Mouse (Mus musculus): ENCODE data around the gene Stoml1.

DNA sequence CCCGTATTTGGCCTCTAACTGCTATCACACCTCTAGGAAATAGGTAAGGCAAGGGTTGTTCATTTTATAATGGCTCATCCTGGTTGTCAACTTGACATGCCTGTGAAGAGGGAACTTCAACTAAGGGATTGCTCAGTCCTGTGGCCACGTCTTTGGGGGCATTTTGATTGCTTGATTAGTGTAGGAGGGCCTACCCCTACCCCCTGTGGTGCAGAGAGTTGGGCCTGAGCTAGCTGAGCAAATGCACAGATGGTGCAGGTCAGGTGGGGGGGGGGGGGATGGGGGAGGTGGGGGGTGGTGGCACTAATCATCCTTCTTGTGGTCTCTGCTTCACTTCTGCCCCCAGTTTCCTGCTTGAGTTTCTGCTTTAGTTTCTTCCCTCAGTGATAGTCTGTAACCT, 2.1 kb downstream of the Stoml1 start:
- TF ChIP-seq CTCF (IDR thresholded peaks at IDR 0.05; ENCODE audit: borderline replicate concordance, insufficient read depth, low read depth, low read length) (no peak), POLR2A (IDR thresholded peaks at IDR 0.05; ENCODE audit: borderline replicate concordance, insufficient read depth, low read length) (no peak)
